Mouse (Mus musculus) B cell, adult 62 days (primary cell): Measurements from ENCODE around the gene AI467606. TPM values are rescaled to one million over a fixed set of nuclear protein-coding genes. Genes with fewer than 3 reads are reported as not detected.

Experiments
- total RNA-seq: library from RNA; stranded (reverse); gene quantifications from 4 replicates; pipeline ENCODE4 v1.2.4, GENCODE M21; 2023

Gene AI467606
- 51.6 to 60.7 TPM (median 59.8 TPM) in 4 replicates for total RNA-seq

DNA sequence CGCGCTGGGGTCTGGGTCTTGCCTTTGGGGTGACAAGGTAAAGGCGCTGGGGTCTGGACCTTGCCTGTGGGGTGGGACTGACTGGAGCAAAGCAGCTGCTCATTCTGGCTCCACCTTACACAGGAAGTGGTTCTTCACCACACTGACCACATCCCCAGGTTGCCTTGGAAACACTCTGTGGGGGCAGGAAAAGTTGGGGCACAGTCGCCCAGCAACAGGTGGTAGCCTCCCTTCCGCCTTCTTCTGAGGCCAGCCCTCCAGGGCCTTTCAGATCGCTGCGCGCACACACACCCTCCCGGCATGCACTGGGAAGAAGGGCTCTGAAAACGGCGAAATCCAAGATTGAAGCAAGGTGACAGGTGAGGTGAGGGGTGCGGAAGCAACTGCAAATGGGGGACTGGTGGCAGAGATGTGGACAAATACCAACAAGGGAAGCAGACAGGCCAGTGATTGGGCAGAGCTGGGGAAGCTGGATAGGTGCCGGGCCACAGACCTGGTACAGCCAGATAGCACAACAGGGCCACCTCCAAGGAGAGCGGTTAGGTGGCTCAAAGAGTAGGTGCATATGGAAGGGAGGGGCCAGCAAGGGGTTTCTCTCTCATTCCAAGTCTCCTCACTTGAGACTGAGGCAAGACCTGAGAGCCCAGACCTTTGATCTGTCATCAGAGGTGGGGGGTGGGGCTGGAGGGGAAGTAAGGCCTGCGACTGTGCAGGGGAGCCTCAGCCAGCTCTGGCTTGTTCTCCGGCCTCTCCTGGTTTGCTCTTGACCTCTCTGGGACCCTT is at the start of gene AI467606:
Gene AI467606 (plus strand): TSS at position 246 of the 783 bp plus-strand sequence.

DNA sequence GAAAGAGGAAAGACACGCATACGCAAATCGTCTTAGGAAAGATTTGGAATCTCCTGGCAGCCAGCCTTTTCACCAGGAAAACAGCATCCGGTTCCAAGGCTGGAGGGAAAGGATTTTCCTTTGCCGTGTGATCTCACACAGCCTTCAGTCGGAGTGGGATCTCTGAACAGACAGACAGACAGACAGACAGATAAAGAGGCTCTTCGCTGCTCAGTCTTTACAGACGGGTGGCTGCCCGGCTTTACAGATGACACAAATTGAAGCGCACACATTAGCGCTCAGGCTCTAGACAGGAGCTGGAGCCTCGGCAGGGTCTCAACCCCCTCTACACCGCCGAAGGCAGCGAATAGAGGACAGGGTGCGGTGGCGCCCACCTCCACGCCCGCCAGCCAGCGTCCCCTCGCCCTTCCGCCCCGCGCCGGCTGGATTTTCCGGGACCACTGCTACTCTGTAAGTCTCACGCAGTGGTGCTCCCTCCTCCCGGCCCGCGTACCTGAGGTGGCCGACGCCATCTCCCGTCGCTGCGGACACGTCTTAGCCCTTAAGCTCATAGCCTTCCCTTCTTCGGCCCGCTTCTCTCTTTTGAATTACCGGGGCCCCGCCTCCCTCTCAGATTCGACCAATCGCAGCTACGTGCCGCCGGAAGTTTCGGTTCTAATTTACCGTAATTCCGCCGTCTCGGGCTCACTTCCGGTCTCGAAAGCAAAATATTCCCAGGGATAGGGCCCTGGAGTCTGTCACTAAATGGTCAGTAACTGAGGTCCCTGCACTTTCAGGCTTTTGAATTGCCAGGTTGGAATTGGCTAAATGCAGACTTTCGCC is 49.1 kb upstream of the AI467606 start, which contains the start of gene Kif22:
Gene Kif22 (minus strand): TSS at position 621 of the 822 bp plus-strand sequence.

DNA sequence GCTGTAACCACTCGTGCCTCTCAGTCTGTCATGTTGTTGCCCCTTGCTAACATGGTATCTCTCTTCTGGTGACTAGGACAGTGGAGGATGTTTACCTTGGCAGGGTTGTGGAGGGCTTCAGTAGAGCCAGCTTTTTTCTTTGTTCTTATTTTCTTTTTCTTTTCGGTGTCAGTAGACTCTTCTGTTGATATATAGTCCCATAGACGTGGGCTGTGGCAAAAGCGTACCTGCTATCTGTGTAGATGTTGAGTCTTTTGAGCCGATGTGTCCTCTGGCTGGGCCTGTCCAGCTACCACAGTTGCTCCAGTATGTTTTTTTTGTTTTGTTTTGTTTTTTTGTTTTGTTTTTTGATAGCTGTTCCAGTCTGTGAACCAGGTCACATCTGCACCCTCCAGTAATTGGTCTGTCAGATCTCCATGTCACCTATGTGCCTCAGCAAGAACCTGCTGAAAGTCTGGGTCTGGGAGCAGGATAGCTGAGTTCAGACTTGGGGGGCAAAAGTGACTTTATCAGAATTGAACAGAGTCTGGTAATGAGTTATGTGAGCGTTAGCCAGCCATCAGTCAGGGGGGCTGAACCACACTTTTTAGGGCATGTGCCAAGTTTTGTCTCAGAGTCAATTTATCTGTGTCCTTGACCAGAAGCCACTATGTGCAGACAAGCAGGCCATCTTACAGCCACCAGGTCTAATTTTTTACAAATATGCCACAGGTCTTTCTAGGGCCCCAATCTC is 3.7 kb upstream of the AI467606 start, which contains the start of gene Zg16:
Gene Zg16 (minus strand): TSS at position 51 of the 733 bp plus-strand sequence.

DNA sequence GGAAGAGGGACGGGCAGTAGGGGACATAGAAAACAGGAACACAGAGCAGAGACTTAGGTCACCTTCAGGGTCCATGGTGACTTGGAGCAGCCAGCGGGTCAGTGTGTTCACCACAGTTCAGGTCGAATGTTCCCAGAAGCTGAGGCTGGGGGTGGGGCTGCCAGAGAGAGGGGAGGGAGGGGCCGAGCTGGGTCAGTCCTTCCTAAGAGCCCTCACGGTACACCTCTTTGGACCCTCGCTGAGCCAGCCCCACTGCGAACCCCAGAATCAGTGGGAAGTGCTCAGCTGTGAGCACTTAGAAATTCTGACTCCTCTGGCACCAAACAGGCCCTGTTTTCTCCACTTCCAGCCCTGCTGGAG is 30.7 kb downstream of the AI467606 start, which contains the start of gene Qprt:
Gene Qprt (minus strand): TSS at position 316 of the 360 bp plus-strand sequence.

DNA sequence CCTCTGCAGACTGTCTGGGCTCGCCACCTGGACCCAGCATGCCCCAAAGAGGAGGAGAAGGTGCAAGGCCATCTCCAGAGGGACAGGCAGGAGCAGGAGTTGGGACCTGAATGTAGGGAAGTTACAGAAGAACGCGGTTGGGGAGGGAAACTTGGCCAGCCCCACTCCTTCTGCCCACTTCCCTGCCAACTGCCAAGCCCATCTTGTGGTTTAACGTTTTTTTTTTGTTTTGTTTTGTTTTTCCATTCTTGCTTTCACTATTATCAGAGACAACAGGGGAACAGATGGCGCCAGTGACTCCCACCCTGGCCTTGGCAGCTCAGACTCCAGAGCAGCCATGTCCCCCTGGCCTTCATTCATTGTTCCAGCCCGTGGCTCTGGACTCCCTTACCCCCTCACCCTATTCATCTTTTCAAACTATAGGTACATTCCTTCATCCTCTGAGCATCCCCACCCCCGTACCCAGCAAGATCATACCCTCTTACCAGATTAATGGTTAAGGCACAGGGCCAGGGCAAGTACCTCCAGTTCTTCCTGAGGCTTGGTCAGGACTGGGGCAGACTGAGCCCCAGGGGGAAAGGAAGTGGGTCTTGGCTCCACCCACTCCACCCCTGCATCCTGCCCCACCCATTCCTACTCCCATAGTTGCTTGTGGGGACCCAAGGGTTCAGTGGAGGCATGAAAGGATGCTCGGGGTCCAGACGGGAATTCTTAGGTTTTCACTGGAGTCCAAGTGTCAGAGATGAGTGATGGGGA is 46.3 kb downstream of the AI467606 start, which contains the start of gene Spn:
Gene Spn (minus strand): TSS at position 562 of the 756 bp plus-strand sequence.

Other genes with a start within 250 kb of the AI467606 start
- not detected in 4 replicates for gene Doc2a, start 243.9 kb upstream of the AI467606 start, total RNA-seq
- gene Hirip3, start 229.4 kb upstream of the AI467606 start, total RNA-seq, result 20.9 to 32.3 TPM (median 26.0 TPM) in 4 replicates
- 78.5 to 88.5 TPM (median 82.9 TPM) in 4 replicates for gene Ino80e, start 229.0 kb upstream of the AI467606 start, total RNA-seq
- gene Taok2, start 206.7 kb upstream of the AI467606 start, total RNA-seq, result 79.8 to 90.3 TPM (median 84.2 TPM) in 4 replicates
- 37.9 to 43.4 TPM (median 42.2 TPM) in 4 replicates for gene Tmem219, start 168.4 kb upstream of the AI467606 start, total RNA-seq
- gene Kctd13, start 162.5 kb upstream of the AI467606 start, total RNA-seq, result 39.8 to 42.9 TPM (median 41.8 TPM) in 4 replicates
- gene Asphd1, start 141.8 kb upstream of the AI467606 start, total RNA-seq, result not detected in 4 replicates
- gene Sez6l2, start 140.8 kb upstream of the AI467606 start, total RNA-seq, result 4.0 to 6.6 TPM (median 5.4 TPM) in 4 replicates
- gene Cdipt, start 115.4 kb upstream of the AI467606 start, total RNA-seq, result 62.8 to 64.5 TPM (median 64.2 TPM) in 4 replicates
- 0.39 to 2.0 TPM (median 0.92 TPM) in 4 replicates for gene Cdiptos, start 115.3 kb upstream of the AI467606 start, total RNA-seq
- gene Mvp, start 76.7 kb upstream of the AI467606 start, total RNA-seq, result 40.5 to 49.3 TPM (median 44.5 TPM) in 4 replicates
- 3.2 to 10.6 TPM (median 8.7 TPM) in 3 of 4 replicates, not detected in the other for gene Pagr1b, start 74.9 kb upstream of the AI467606 start, total RNA-seq
- gene Pagr1a, start 74.0 kb upstream of the AI467606 start, total RNA-seq, result 10.5 to 44.7 TPM (median 14.2 TPM) in 4 replicates
- gene Gm42742, start 70.3 kb upstream of the AI467606 start, total RNA-seq, result 7.4 to 42.0 TPM (median 30.9 TPM) in 4 replicates
- gene Prrt2, start 70.1 kb upstream of the AI467606 start, total RNA-seq, result 1.4 to 2.1 TPM (median 1.8 TPM) in 3 of 4 replicates, not detected in the other
- 210 to 225 TPM (median 222 TPM) in 4 replicates for gene Maz, start 64.3 kb upstream of the AI467606 start, total RNA-seq
- gene Kif22, start 48.9 kb upstream of the AI467606 start, total RNA-seq, result 1.3 to 3.1 TPM (median 2.1 TPM) in 4 replicates
- gene Zg16, start 4.0 kb upstream of the AI467606 start, total RNA-seq, result 0.98 to 4.6 TPM (median 1.9 TPM) in 3 of 4 replicates, not detected in the other
- 0.37 TPM in 1 of 4 replicates, not detected in the others for gene Qprt, start 30.9 kb downstream of the AI467606 start, total RNA-seq
- 5.3 to 6.6 TPM (median 5.9 TPM) in 4 replicates for gene Spn, start 46.5 kb downstream of the AI467606 start, total RNA-seq
- gene Cd2bp2, start 104.7 kb downstream of the AI467606 start, total RNA-seq, result 69.5 to 80.2 TPM (median 75.6 TPM) in 4 replicates
- gene Tbc1d10b, start 117.1 kb downstream of the AI467606 start, total RNA-seq, result 49.9 to 72.7 TPM (median 65.7 TPM) in 4 replicates
- gene Mylpf, start 117.5 kb downstream of the AI467606 start, total RNA-seq, result 4.1 to 8.2 TPM (median 5.3 TPM) in 4 replicates
- 8.8 to 11.3 TPM (median 10.0 TPM) in 4 replicates for gene Zfp553, start 141.7 kb downstream of the AI467606 start, total RNA-seq
- 398 to 439 TPM (median 400 TPM) in 4 replicates for gene Sept1, start 141.8 kb downstream of the AI467606 start, total RNA-seq
- 11.6 to 23.5 TPM (median 13.5 TPM) in 4 replicates for gene Zfp771, start 152.9 kb downstream of the AI467606 start, total RNA-seq
- gene Dctpp1, start 169.3 kb downstream of the AI467606 start, total RNA-seq, result 14.3 to 19.5 TPM (median 15.7 TPM) in 4 replicates
- gene Sephs2, start 182.7 kb downstream of the AI467606 start, total RNA-seq, result 24.1 to 28.3 TPM (median 25.3 TPM) in 4 replicates
- gene Itgal, start 204.9 kb downstream of the AI467606 start, total RNA-seq, result 114 to 124 TPM (median 119 TPM) in 4 replicates